Mouse (Mus musculus) C2C12 (cell line): Measurements from ENCODE around the gene Gm3629.
"Not testable (repeated sequence)": the region's sequence is repeated elsewhere in the genome, so short reads cannot be mapped to it uniquely, and the experiment has no call there.

ENCODE experiments used
- CTCF ChIP-seq: IDR thresholded peaks from one replicate; pipeline ENCODE4 v1.5.1; 2011; ENCODE audit not compliant: control insufficient read depth, insufficient read depth, insufficient read length
- MAX ChIP-seq: IDR thresholded peaks from one replicate; pipeline ENCODE4 v1.6.1; 2011; ENCODE audit warnings: mild to moderate bottlenecking, control low read depth
- MYOG ChIP-seq: IDR thresholded peaks from one replicate; pipeline ENCODE4 v1.6.1; 2011; ENCODE audit not compliant: control insufficient read depth, insufficient read length; ENCODE audit errors: extremely low read depth
- USF1 ChIP-seq: IDR thresholded peaks from one replicate; pipeline ENCODE4 v1.6.1; 2011; ENCODE audit warnings: low read depth, mild to moderate bottlenecking, control low read depth, moderate library complexity

DNA sequence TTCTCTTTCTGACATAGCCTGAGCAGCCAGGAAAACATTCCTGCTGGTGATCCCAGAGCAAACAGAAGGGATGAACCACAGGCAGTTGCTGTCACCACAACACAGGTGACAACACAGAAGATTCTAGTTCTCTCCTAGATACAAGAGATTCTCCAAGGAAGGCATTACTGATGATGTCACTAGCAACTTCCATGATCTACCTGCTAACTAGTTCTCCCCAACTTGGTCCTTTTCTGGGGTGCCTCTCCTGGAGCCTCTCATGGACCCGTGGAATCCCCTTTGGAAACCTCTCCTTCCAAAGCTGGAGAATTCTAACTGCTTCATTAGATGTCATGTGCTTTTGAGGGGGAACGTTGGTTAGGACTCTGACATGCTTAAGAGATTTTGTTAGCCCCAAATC, 31.9 kb upstream of the Gm3629 start, which contains the start of gene Gm3460:
- TF ChIP-seq CTCF, USF1, MYOG, MAX: not testable (repeated sequence)
